Mouse (Mus musculus): ENCODE measurements at regions not wholly inside any gene's neighbourhood (a gene's known extent, or its start where the extent isn't known, plus 50 kb on each side); places are given as distances from the start of the nearest gene placed in this dataset.

DNA sequence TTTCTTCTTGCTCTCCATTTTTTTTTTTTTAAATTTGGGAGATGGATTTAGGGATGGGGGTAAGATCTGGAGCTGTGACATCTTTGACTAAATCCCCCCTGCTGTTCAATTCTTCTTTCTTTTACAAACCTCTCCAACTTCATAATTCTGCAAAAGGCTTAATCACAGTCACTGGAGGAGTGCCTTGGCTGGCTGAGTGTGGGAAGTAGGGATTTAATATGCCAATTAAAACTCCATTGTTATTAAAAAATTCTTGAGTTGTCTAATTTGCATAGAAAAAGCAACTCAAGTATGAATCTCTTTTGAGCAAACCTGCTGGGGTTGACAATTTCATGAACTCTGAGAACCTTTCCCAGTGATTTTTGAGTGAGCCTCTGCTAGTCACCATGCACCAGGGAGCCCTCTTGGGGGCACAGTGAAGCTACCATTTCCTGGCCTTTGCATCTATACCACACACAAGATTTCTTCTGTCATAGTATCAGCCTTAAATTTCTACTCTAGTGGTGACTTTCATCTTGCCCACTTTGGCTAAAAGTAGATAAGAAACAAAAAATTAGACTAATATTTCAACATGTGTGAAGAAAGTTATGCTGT lies 243.6 kb upstream of the Tle1 start:
- TF ChIP-seq EP300 (optimal IDR thresholded peaks at IDR 0.05) (no peak), CTCF (IDR thresholded peaks at IDR 0.05; ENCODE audit: low read depth) (no peak)

All from stomach, postnatal 0 days (tissue).